Mouse (Mus musculus) limb, embryonic 13.5 days (tissue): ENCODE results near the gene Ripor3. TPM values are rescaled to one million over a fixed set of nuclear protein-coding genes. Genes with fewer than 3 reads are reported as not detected.

Experiments used
- ATAC-seq: fragments of 200-750 bp; cut with Nextera tagmentation; 2 replicates; pipeline ENCODE4 v1.8.0; 2017; ENCODE audit warnings: low read depth, moderate number of reproducible peaks, moderate TSS enrichment; ENCODE audit not compliant: low FRiP score
- H3K27ac ChIP-seq: fragments of 300-500 bp; sonication (generic); 2 replicates; pipeline ENCODE4 v1.5.1; 2015; ENCODE audit warnings: inconsistent platforms, mild to moderate bottlenecking, moderate library complexity
- H3K27me3 ChIP-seq: fragments of 300-500 bp; sonication (generic); 2 replicates; pipeline ENCODE4 v1.6.1; 2015; ENCODE audit warnings: mild to moderate bottlenecking, inconsistent platforms
- H3K36me3 ChIP-seq: fragments of 300-500 bp; sonication (generic); 2 replicates; pipeline ENCODE4 v1.6.1; 2015; ENCODE audit warnings: inconsistent platforms, mild to moderate bottlenecking, moderate library complexity
- H3K4me1 ChIP-seq: fragments of 300-500 bp; sonication (generic); 2 replicates; pipeline ENCODE4 v1.6.1; 2015; ENCODE audit warnings: inconsistent platforms
- H3K4me2 ChIP-seq: fragments of 300-500 bp; sonication (generic); replicated peaks from 2 replicates; pipeline ENCODE4 v1.6.1; 2015; ENCODE audit warnings: inconsistent platforms, mild to moderate bottlenecking, moderate library complexity
- H3K4me3 ChIP-seq: fragments of 300-500 bp; sonication (generic); 2 replicates; pipeline ENCODE4 v1.5.1; 2015; ENCODE audit warnings: moderate library complexity, mild to moderate bottlenecking, inconsistent platforms
- H3K9ac ChIP-seq: fragments of 300-500 bp; sonication (generic); 2 replicates; pipeline ENCODE4 v1.6.1; 2015; ENCODE audit warnings: mild to moderate bottlenecking, inconsistent platforms
- H3K9me3 ChIP-seq: fragments of 300-500 bp; sonication (generic); 2 replicates; pipeline ENCODE4 v1.6.1; 2016; ENCODE audit warnings: inconsistent platforms
- WGBS: fragments of 180-500 bp; shearing (Covaris S2); methylation state at CpG from one replicate; pipeline ENCODE4 v1.1.7; 2015; 5-methylcytosine and 5-hydroxymethylcytosine counted together
- polyA plus RNA-seq: library from polyadenylated mRNA; unstranded; fragments of >200 nt; fragmentation: Nextera tagmentation; extraction: Ambion mirVana; gene quantifications from 2 replicates; pipeline ENCODE4 v1.2.1, GENCODE M21; 2015

The Ripor3 gene
- polyA plus RNA-seq, 1 experiment from 2014 or later, result 2.6 TPM

GRCm38 (mm10) chr2:167980391-167980790 lies 30.0 kb downstream of the Ripor3 start:
- no peak overlapping the region for H3K4me2 ChIP-seq
- H3K27me3 ChIP-seq, result no peaks in the 10 kb centered on the region
- H3K4me1 ChIP-seq, result no peaks in the 10 kb centered on the region
- no peak overlapping the region for H3K9ac ChIP-seq
- no peak overlapping the region for H3K27ac ChIP-seq
- H3K9me3 ChIP-seq, result no peaks in the 10 kb centered on the region
- WGBS, result 80% methylated on average over 10 of the region's 10 CpGs
- peaks cover 48% of the 10 kb centered on the region for H3K36me3 ChIP-seq
- no peak overlapping the region for H3K4me3 ChIP-seq
- ATAC-seq, result no peak

GRCm38 (mm10) chr2:167978271-167978670 lies 32.1 kb downstream of the Ripor3 start:
- 94% methylated on average over 10 of the region's 10 CpGs for WGBS

GRCm38 (mm10) chr2:167975746-167976145 lies 34.7 kb downstream of the Ripor3 start:
- Histone ChIP-seq H3K27me3 (no peaks in the 10 kb centered on the region), H3K9me3 (no peaks in the 10 kb centered on the region), H3K9ac (no peak overlapping the region), H3K4me1 (no peaks in the 10 kb centered on the region), H3K4me3 (no peak overlapping the region), H3K27ac (no peak overlapping the region), H3K36me3 (peaks cover 94% of the 10 kb centered on the region), H3K4me2 (no peak overlapping the region)
- 92% methylated on average over 12 of the region's 12 CpGs for WGBS
- ATAC-seq, result no peak

More at GRCm38 (mm10) chr2:167978271-167978670, 32.1 kb downstream of the Ripor3 start:
- no peaks in the 10 kb centered on the region for H3K27me3 ChIP-seq
- peaks cover 69% of the 10 kb centered on the region for H3K36me3 ChIP-seq
- no peak overlapping the region for H3K27ac ChIP-seq
- no peak overlapping the region for H3K4me2 ChIP-seq
- ATAC-seq, result no peak
- H3K4me3 ChIP-seq, result no peak overlapping the region
- no peaks in the 10 kb centered on the region for H3K9me3 ChIP-seq
- no peaks in the 10 kb centered on the region for H3K4me1 ChIP-seq
- no peak overlapping the region for H3K9ac ChIP-seq

- Histone ChIP-seq H3K4me1 (no peaks in the 10 kb centered on the region), H3K27ac (no peak overlapping the region), H3K36me3 (peaks cover 98% of the 10 kb centered on the region), H3K4me3 (no peak overlapping the region), H3K9ac (no peak overlapping the region), H3K4me2 (no peak overlapping the region), H3K27me3 (no peaks in the 10 kb centered on the region), H3K9me3 (no peaks in the 10 kb centered on the region)
- 54% methylated on average over 1 of the region's 1 CpGs for WGBS
- ATAC-seq, result no peak
These were observed 37.6 kb downstream of the Ripor3 start for GRCm38 (mm10) chr2:167972809-167973208.

GRCm38 (mm10) chr2:167972146-167972545 lies 38.3 kb downstream of the Ripor3 start:
- H3K27me3 ChIP-seq, result no peaks in the 10 kb centered on the region
- H3K36me3 ChIP-seq, result peaks cover 98% of the 10 kb centered on the region
- no peaks in the 10 kb centered on the region for H3K9me3 ChIP-seq
- no peak overlapping the region for H3K4me3 ChIP-seq
- no peak overlapping the region for H3K4me2 ChIP-seq
- H3K4me1 ChIP-seq, result no peaks in the 10 kb centered on the region
- no peak overlapping the region for H3K9ac ChIP-seq
- ATAC-seq, result no peak
- WGBS, result 77% methylated on average over 5 of the region's 5 CpGs
- H3K27ac ChIP-seq, result no peak overlapping the region

GRCm38 (mm10) chr2:167969851-167970541 lies 40.4 kb downstream of the Ripor3 start:
- no peak overlapping the region for H3K9ac ChIP-seq
- no peak for ATAC-seq
- no peak overlapping the region for H3K27ac ChIP-seq
- H3K4me1 ChIP-seq, result no peaks in the 10 kb centered on the region
- H3K36me3 ChIP-seq, result peaks cover 98% of the 10 kb centered on the region
- H3K9me3 ChIP-seq, result no peaks in the 10 kb centered on the region
- no peak overlapping the region for H3K4me3 ChIP-seq
- H3K4me2 ChIP-seq, result no peak overlapping the region
- 79% methylated on average over 10 of the region's 10 CpGs for WGBS
- no peaks in the 10 kb centered on the region for H3K27me3 ChIP-seq

- WGBS, result 89% methylated on average over 7 of the region's 7 CpGs
These were observed 41.9 kb downstream of the Ripor3 start for GRCm38 (mm10) chr2:167968504-167968903.

GRCm38 (mm10) chr2:167965911-167966310 lies 44.5 kb downstream of the Ripor3 start:
- Histone ChIP-seq H3K4me1 (no peaks in the 10 kb centered on the region), H3K9me3 (no peaks in the 10 kb centered on the region), H3K27ac (no peak overlapping the region), H3K27me3 (no peaks in the 10 kb centered on the region), H3K9ac (no peak overlapping the region), H3K4me3 (no peak overlapping the region), H3K4me2 (no peak overlapping the region), H3K36me3 (peaks cover 76% of the 10 kb centered on the region)
- WGBS, result 94% methylated on average over 3 of the region's 3 CpGs
- ATAC-seq, result no peak

More at GRCm38 (mm10) chr2:167968504-167968903, 41.9 kb downstream of the Ripor3 start:
- Histone ChIP-seq H3K27me3 (no peaks in the 10 kb centered on the region), H3K9me3 (no peaks in the 10 kb centered on the region), H3K4me1 (no peaks in the 10 kb centered on the region), H3K4me3 (no peak overlapping the region), H3K9ac (no peak overlapping the region), H3K4me2 (no peak overlapping the region), H3K36me3 (peaks cover 96% of the 10 kb centered on the region), H3K27ac (no peak overlapping the region)
- ATAC-seq, result no peak

- Histone ChIP-seq H3K27ac (no peak overlapping the region), H3K4me1 (0 out of 2 replicates have a peak, but pooled peaks cover 3% of the 10 kb centered on the region), H3K36me3 (peaks cover 62% of the 10 kb centered on the region), H3K9me3 (no peaks in the 10 kb centered on the region), H3K9ac (no peak overlapping the region), H3K4me3 (no peak overlapping the region), H3K4me2 (no peak overlapping the region), H3K27me3 (no peaks in the 10 kb centered on the region)
- ATAC-seq, result no peak
- 88% methylated on average over 9 of the region's 9 CpGs for WGBS
These were observed 46.1 kb downstream of the Ripor3 start for GRCm38 (mm10) chr2:167964320-167964719.

- H3K4me2 ChIP-seq, result no peak overlapping the region
- 91% methylated on average over 9 of the region's 9 CpGs for WGBS
- H3K27ac ChIP-seq, result no peak overlapping the region
- no peaks in the 10 kb centered on the region for H3K27me3 ChIP-seq
- H3K9me3 ChIP-seq, result no peaks in the 10 kb centered on the region
- ATAC-seq, result no peak
- peaks cover 57% of the 10 kb centered on the region for H3K36me3 ChIP-seq
- H3K9ac ChIP-seq, result no peak overlapping the region
- 0 out of 2 replicates have a peak, but pooled peaks cover 3% of the 10 kb centered on the region for H3K4me1 ChIP-seq
- H3K4me3 ChIP-seq, result no peak overlapping the region
These were observed 46.6 kb downstream of the Ripor3 start for GRCm38 (mm10) chr2:167963778-167964300.

GRCm38 (mm10) chr2:167963176-167963575 lies 47.2 kb downstream of the Ripor3 start:
- Histone ChIP-seq H3K36me3 (peaks cover 50% of the 10 kb centered on the region), H3K27ac (no peak overlapping the region), H3K4me3 (no peak overlapping the region), H3K9ac (no peak overlapping the region), H3K27me3 (no peaks in the 10 kb centered on the region), H3K4me1 (peaks cover 9% of the 10 kb centered on the region; the same call in 1 of the 2 replicates), H3K9me3 (no peaks in the 10 kb centered on the region), H3K4me2 (no peak overlapping the region)
- 80% methylated on average over 4 of the region's 4 CpGs for WGBS
- no peak for ATAC-seq

- Histone ChIP-seq H3K9me3 (no peaks in the 10 kb centered on the region), H3K4me1 (peaks cover 12% of the 10 kb centered on the region; the same call in 1 of the 2 replicates), H3K36me3 (peaks cover 42% of the 10 kb centered on the region), H3K27me3 (no peaks in the 10 kb centered on the region), H3K27ac (no peak overlapping the region), H3K4me2 (no peak overlapping the region), H3K4me3 (no peak overlapping the region), H3K9ac (no peak overlapping the region)
- 85% methylated on average over 6 of the region's 6 CpGs for WGBS
- no peak for ATAC-seq
These were observed 48.1 kb downstream of the Ripor3 start for GRCm38 (mm10) chr2:167962347-167962746.
